Mouse (Mus musculus): ENCODE measurements around the gene Chd3.

DNA sequence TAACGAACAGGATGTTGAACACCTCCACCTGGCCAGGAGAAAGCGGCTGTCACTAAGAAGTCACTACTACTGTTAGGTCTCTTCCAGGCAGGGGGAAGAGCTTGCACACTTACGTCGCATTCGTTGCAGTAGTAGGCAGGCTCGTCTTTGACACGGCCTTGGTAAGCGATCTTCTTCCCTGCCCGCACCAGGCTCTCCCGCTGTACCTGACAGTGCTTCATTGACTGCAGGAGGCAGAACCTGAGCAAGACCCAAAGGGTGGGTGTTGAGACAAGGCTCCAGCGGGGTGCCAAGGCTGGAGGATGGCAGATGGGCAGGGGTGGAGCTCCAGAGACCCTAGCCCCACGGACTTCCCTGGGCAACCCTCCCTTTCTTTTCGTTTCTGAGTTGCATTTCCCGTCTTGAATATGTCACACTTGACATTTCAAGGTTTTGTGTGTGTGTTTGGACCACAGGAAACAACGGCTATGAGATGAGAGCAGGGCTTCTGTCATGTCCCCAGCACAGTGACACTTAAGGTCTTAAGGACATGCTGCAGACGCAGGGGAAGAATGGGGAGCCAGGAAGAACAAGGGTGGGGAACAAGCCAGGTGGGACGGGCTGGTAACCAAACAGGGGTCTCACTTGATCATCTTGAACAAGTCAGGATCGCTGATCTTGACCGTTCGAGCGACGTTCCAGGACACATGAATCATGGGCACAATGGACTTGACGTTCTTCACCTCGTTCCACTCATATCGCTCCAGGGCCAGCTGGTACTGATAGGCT is 31.1 kb upstream of the Chd3 start:
- TF ChIP-seq CTCF (IDR thresholded peaks at IDR 0.05; ENCODE audit: low read depth, low read length) (no peak), EP300 (IDR thresholded peaks at IDR 0.05; ENCODE audit: insufficient read depth, low read depth, low read length) (no peak), POLR2A (IDR thresholded peaks at IDR 0.05; ENCODE audit: insufficient read depth, low read length) (no peak)

Data from ES-Bruce4 (cell line).